Mouse (Mus musculus): Measurements from ENCODE around the gene Ndfip2. TPM values are rescaled to one million over a fixed set of nuclear protein-coding genes. Genes with fewer than 3 reads are reported as not detected.

Gene Ndfip2
- polyA plus RNA-seq, 1 experiment from 2014 or later, result 76.1 TPM

DNA sequence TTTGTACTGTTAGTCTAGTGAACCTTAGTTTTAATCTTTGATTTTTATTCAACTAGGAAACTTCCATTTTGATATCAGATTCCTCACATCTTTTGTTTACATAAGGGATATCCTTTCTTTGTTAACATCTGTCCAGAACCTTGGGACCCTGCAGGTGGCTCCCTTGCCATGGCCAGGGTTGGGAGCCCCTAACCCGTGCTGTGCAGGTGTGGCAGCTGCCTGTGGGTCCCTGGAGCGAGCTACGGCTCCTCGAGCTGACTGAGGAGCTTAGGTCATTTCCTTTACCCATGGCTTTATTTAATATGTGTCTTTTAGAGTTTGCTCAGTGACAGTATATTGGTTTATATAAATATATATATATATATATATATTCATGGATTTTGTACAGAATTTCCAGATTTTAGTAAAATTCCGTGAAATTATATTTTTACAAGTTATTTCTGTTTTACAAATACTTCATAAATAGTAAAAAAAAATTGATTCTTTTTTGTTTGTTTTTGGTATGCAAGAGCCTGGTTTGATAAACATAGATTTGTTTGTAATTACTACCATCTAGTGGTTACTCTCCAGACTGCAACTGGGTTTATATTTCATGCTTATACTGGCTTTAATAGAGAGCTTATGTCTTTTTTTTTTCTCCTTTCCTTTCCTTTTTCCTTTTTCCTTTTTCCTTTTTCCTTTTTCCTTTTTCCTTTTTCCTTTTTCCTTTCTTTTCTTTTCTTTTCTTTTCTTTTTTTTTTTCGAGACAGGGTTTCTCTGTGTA is 37.6 kb downstream of the Ndfip2 start:
- no peaks in the 10 kb centered on the region for H3K9me3 ChIP-seq (ENCODE audit: control insufficient read depth, low read length)
- WGBS, result 66% methylated on average over 6 of the region's 6 CpGs
- DNase-seq (ENCODE audit: low spot score, missing footprints) (peak; percentile 93), ATAC-seq (ENCODE audit: low FRiP score) (peak; percentile 82)
- H3K27me3 ChIP-seq (ENCODE audit: control insufficient read depth, insufficient read depth, low read length), result no peaks in the 10 kb centered on the region
- no peaks in the 10 kb centered on the region for H3K4me1 ChIP-seq (ENCODE audit: control insufficient read depth, insufficient read depth, low read length)
- no peak overlapping the region for H3K9ac ChIP-seq (ENCODE audit: low read length)
- no peak overlapping the region for H3K27ac ChIP-seq (ENCODE audit: low read depth, low read length)
- H3K4me2 ChIP-seq, result no peak overlapping the region
- peaks cover 2% of the 10 kb centered on the region; the same call in 1 of the 2 replicates for H3K36me3 ChIP-seq (ENCODE audit: control insufficient read depth, insufficient read depth, low read length)
- no peak overlapping the region for H3K4me3 ChIP-seq (ENCODE audit: low read depth, low read length)

GRCm38 (mm10) chr14:105299744-105300255 is 41.4 kb downstream of the Ndfip2 start:
- ATAC-seq (ENCODE audit: low FRiP score) (no peak), DNase-seq (ENCODE audit: low spot score, missing footprints) (no peak)
- WGBS, result 87% methylated on average over 5 of the region's 5 CpGs
- no peak overlapping the region for H3K27ac ChIP-seq (ENCODE audit: low read depth, low read length)
- no peaks in the 10 kb centered on the region for H3K9me3 ChIP-seq (ENCODE audit: control insufficient read depth, low read length)
- H3K4me2 ChIP-seq, result no peak overlapping the region
- 0 out of 2 replicates have a peak, but pooled peaks cover 2% of the 10 kb centered on the region for H3K4me1 ChIP-seq (ENCODE audit: control insufficient read depth, insufficient read depth, low read length)
- no peak overlapping the region for H3K9ac ChIP-seq (ENCODE audit: low read length)
- H3K36me3 ChIP-seq (ENCODE audit: control insufficient read depth, insufficient read depth, low read length), result no peaks in the 10 kb centered on the region
- no peak overlapping the region for H3K4me3 ChIP-seq (ENCODE audit: low read depth, low read length)
- H3K27me3 ChIP-seq (ENCODE audit: control insufficient read depth, insufficient read depth, low read length), result no peaks in the 10 kb centered on the region

- Histone ChIP-seq H3K4me3 (ENCODE audit: low read depth, low read length) (no peak overlapping the region), H3K27me3 (ENCODE audit: control insufficient read depth, insufficient read depth, low read length) (no peaks in the 10 kb centered on the region), H3K9ac (ENCODE audit: low read length) (no peak overlapping the region), H3K4me1 (ENCODE audit: control insufficient read depth, insufficient read depth, low read length) (0 out of 2 replicates have a peak, but pooled peaks cover 2% of the 10 kb centered on the region), H3K4me2 (no peak overlapping the region), H3K27ac (ENCODE audit: low read depth, low read length) (no peak overlapping the region), H3K36me3 (ENCODE audit: control insufficient read depth, insufficient read depth, low read length) (no peaks in the 10 kb centered on the region), H3K9me3 (ENCODE audit: control insufficient read depth, low read length) (no peaks in the 10 kb centered on the region)
- no peak for ATAC-seq (ENCODE audit: low FRiP score)
- 66% methylated on average over 10 of the region's 10 CpGs for WGBS
- DNase-seq (ENCODE audit: low spot score, missing footprints), result no peak
These were observed 42.2 kb downstream of the Ndfip2 start for GRCm38 (mm10) chr14:105300551-105300950.

DNA sequence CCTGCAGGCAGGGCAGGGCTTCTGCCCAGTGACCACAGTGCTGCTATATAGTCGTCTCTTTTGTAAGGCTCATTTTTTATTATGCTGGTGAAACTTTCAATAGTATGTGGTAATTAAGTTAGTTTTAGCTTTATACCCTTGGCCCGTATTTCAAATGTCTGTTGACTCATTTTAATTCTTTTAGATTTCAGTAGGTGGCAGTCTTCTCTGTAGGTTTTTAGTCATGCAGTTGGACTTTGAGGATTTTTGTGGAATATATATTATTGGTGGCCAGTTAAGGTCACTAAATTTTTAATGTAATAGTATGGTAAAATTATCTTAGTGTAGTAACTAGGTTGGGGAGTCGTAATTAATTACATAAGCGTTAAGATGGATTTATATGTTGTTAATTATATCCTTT is 44.3 kb downstream of the Ndfip2 start:
- no peaks in the 10 kb centered on the region for H3K27me3 ChIP-seq (ENCODE audit: control insufficient read depth, insufficient read depth, low read length)
- H3K9ac ChIP-seq (ENCODE audit: low read length), result no peak overlapping the region
- no peaks in the 10 kb centered on the region for H3K36me3 ChIP-seq (ENCODE audit: control insufficient read depth, insufficient read depth, low read length)
- H3K4me2 ChIP-seq, result no peak overlapping the region
- 67% methylated on average over 4 of the region's 4 CpGs for whole genome bisulfite sequencing
- DNase-seq (ENCODE audit: low spot score, missing footprints) (no peak), ATAC-seq (ENCODE audit: low FRiP score) (no peak)
- no peak overlapping the region for H3K27ac ChIP-seq (ENCODE audit: low read depth, low read length)
- H3K4me3 ChIP-seq (ENCODE audit: low read depth, low read length), result no peak overlapping the region
- H3K9me3 ChIP-seq (ENCODE audit: control insufficient read depth, low read length), result no peaks in the 10 kb centered on the region
- 0 out of 2 replicates have a peak, but pooled peaks cover 2% of the 10 kb centered on the region for H3K4me1 ChIP-seq (ENCODE audit: control insufficient read depth, insufficient read depth, low read length)

- no peak overlapping the region for H3K9ac ChIP-seq (ENCODE audit: low read length)
- H3K36me3 ChIP-seq (ENCODE audit: control insufficient read depth, insufficient read depth, low read length), result no peaks in the 10 kb centered on the region
- no peaks in the 10 kb centered on the region for H3K4me1 ChIP-seq (ENCODE audit: control insufficient read depth, insufficient read depth, low read length)
- H3K27me3 ChIP-seq (ENCODE audit: control insufficient read depth, insufficient read depth, low read length), result no peaks in the 10 kb centered on the region
- no peaks in the 10 kb centered on the region for H3K9me3 ChIP-seq (ENCODE audit: control insufficient read depth, low read length)
- ATAC-seq (ENCODE audit: low FRiP score), result no peak
- no peak overlapping the region for H3K4me2 ChIP-seq
- WGBS, result 87% methylated on average over 4 of the region's 4 CpGs
- H3K27ac ChIP-seq (ENCODE audit: low read depth, low read length), result no peak overlapping the region
- no peak overlapping the region for H3K4me3 ChIP-seq (ENCODE audit: low read depth, low read length)
- DNase-seq (ENCODE audit: low spot score, missing footprints), result no peak
These were observed 49.3 kb downstream of the Ndfip2 start for GRCm38 (mm10) chr14:105307716-105308115.

DNA sequence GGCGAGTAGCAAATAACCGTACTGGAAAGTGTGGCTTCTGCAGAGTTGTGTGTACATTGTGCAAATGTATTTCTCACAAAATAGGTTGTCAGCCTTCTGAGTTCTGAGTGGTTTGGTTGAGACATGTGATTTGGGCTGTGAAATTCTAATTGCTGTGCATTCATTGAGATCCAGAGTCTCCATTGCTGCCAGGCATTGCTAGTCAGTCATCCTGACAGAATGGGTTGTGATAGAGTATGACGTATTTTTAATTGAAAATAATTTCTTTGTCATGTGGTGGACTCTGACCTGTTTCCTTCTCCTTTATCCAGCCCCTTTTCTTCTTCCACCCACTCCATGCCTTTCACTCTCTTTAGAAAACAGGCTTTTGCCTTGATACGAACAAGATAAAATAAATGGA is 54.0 kb downstream of the Ndfip2 start:
- Histone ChIP-seq H3K4me1 (ENCODE audit: control insufficient read depth, insufficient read depth, low read length) (no peaks in the 10 kb centered on the region), H3K27ac (ENCODE audit: low read depth, low read length) (no peak overlapping the region), H3K9me3 (ENCODE audit: control insufficient read depth, low read length) (no peaks in the 10 kb centered on the region), H3K9ac (ENCODE audit: low read length) (no peak overlapping the region), H3K27me3 (ENCODE audit: control insufficient read depth, insufficient read depth, low read length) (no peaks in the 10 kb centered on the region), H3K36me3 (ENCODE audit: control insufficient read depth, insufficient read depth, low read length) (no peaks in the 10 kb centered on the region), H3K4me2 (no peak overlapping the region), H3K4me3 (ENCODE audit: low read depth, low read length) (no peak overlapping the region)
- 94% methylated on average over 4 of the region's 4 CpGs for WGBS
- no peak for ATAC-seq (ENCODE audit: low FRiP score)
- DNase-seq (ENCODE audit: low spot score, missing footprints), result no peak

DNA sequence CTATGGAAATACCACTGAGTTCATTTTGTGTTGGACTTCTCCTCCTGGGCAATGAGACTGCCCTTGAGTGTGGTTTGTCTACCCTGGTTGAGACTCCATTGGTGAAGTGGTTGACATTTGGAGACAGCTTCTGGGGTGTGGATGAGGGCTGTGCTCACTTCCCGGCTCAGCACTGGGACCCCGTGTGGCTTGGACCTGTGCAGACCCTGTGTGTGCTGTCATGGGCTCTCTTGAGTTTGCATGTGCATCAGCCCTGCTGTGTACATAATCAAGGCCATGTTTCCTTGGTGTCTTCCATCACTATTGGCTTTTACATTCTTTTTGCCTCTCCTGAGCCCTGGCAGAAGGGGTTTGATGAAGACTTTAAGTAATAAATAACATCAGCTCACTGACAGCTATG is 54.6 kb downstream of the Ndfip2 start:
- Histone ChIP-seq H3K9me3 (ENCODE audit: control insufficient read depth, low read length) (no peaks in the 10 kb centered on the region), H3K4me1 (ENCODE audit: control insufficient read depth, insufficient read depth, low read length) (no peaks in the 10 kb centered on the region), H3K4me3 (ENCODE audit: low read depth, low read length) (no peak overlapping the region), H3K9ac (ENCODE audit: low read length) (no peak overlapping the region), H3K4me2 (no peak overlapping the region), H3K27me3 (ENCODE audit: control insufficient read depth, insufficient read depth, low read length) (no peaks in the 10 kb centered on the region), H3K36me3 (ENCODE audit: control insufficient read depth, insufficient read depth, low read length) (no peaks in the 10 kb centered on the region), H3K27ac (ENCODE audit: low read depth, low read length) (no peak overlapping the region)
- 95% methylated on average over 2 of the region's 2 CpGs for WGBS
- DNase-seq (ENCODE audit: low spot score, missing footprints) (no peak), ATAC-seq (ENCODE audit: low FRiP score) (no peak)

GRCm38 (mm10) chr14:105313877-105314276 is 55.5 kb downstream of the Ndfip2 start:
- no peaks in the 10 kb centered on the region for H3K4me1 ChIP-seq (ENCODE audit: control insufficient read depth, insufficient read depth, low read length)
- no peaks in the 10 kb centered on the region for H3K9me3 ChIP-seq (ENCODE audit: control insufficient read depth, low read length)
- H3K36me3 ChIP-seq (ENCODE audit: control insufficient read depth, insufficient read depth, low read length), result no peaks in the 10 kb centered on the region
- no peaks in the 10 kb centered on the region for H3K27me3 ChIP-seq (ENCODE audit: control insufficient read depth, insufficient read depth, low read length)
- no peak overlapping the region for H3K4me3 ChIP-seq (ENCODE audit: low read depth, low read length)
- no peak overlapping the region for H3K4me2 ChIP-seq
- 54% methylated on average over 5 of the region's 5 CpGs for WGBS
- DNase-seq (ENCODE audit: low spot score, missing footprints) (no peak), ATAC-seq (ENCODE audit: low FRiP score) (no peak; the same call in 1 of the 2 replicates)
- H3K9ac ChIP-seq (ENCODE audit: low read length), result no peak overlapping the region
- no peak overlapping the region for H3K27ac ChIP-seq (ENCODE audit: low read depth, low read length)

GRCm38 (mm10) chr14:105321712-105322111 is 63.3 kb downstream of the Ndfip2 start:
- WGBS, result 83% methylated on average over 3 of the region's 3 CpGs
- DNase-seq (ENCODE audit: low spot score, missing footprints) (no peak), ATAC-seq (ENCODE audit: low FRiP score) (no peak)
- Histone ChIP-seq H3K9ac (ENCODE audit: low read length) (no peak overlapping the region), H3K4me2 (no peak overlapping the region), H3K9me3 (ENCODE audit: control insufficient read depth, low read length) (no peaks in the 10 kb centered on the region), H3K4me3 (ENCODE audit: low read depth, low read length) (no peak overlapping the region), H3K4me1 (ENCODE audit: control insufficient read depth, insufficient read depth, low read length) (no peaks in the 10 kb centered on the region), H3K27me3 (ENCODE audit: control insufficient read depth, insufficient read depth, low read length) (no peaks in the 10 kb centered on the region), H3K27ac (ENCODE audit: low read depth, low read length) (no peak overlapping the region), H3K36me3 (ENCODE audit: control insufficient read depth, insufficient read depth, low read length) (no peaks in the 10 kb centered on the region)

All from midbrain, embryonic 11.5 days (tissue).